Mouse (Mus musculus) C2C12 (cell line): ENCODE measurements around the gene Pacsin2. TPM values are rescaled to one million over a fixed set of nuclear protein-coding genes. Genes with fewer than 3 reads are reported as not detected.

Experiments used
- H3K27me3 ChIP-seq: one replicate; pipeline ENCODE4 v1.6.1; 2011; ENCODE audit not compliant: control insufficient read depth, insufficient read depth, insufficient read length
- H3K36me3 ChIP-seq: one replicate; pipeline ENCODE4 v1.6.1; 2011; ENCODE audit not compliant: control insufficient read depth, insufficient read depth
- H3K4me3 ChIP-seq: one replicate; pipeline ENCODE4 v1.5.1; 2011; ENCODE audit warnings: mild to moderate bottlenecking, control low read depth; ENCODE audit not compliant: poor library complexity, insufficient read depth, severe bottlenecking
- H3K79me2 ChIP-seq: one replicate; pipeline ENCODE4 v1.6.1; 2011; ENCODE audit not compliant: control insufficient read depth, insufficient read depth
- H3K79me3 ChIP-seq: one replicate; pipeline ENCODE4 v1.6.1; 2011; ENCODE audit warnings: low read depth, control low read depth
- H3ac ChIP-seq: one replicate; pipeline ENCODE3; 2011; ENCODE audit warnings: low read depth; ENCODE audit not compliant: control insufficient read depth, insufficient read length
- CEBPB ChIP-seq: IDR thresholded peaks from one replicate; pipeline ENCODE4 v1.6.1; 2011; ENCODE audit warnings: low read depth, mild to moderate bottlenecking, control low read depth, moderate library complexity
- CTCF ChIP-seq: IDR thresholded peaks from one replicate; pipeline ENCODE4 v1.5.1; 2011; ENCODE audit not compliant: control insufficient read depth, insufficient read depth, insufficient read length
- FOSL1 ChIP-seq: IDR thresholded peaks from one replicate; pipeline ENCODE4 v1.8.0; 2011; ENCODE audit warnings: mild to moderate bottlenecking, low read length; ENCODE audit not compliant: poor library complexity, insufficient read depth, severe bottlenecking
- MAX ChIP-seq: IDR thresholded peaks from one replicate; pipeline ENCODE4 v1.6.1; 2011; ENCODE audit warnings: mild to moderate bottlenecking, control low read depth
- MYOD1 ChIP-seq: IDR thresholded peaks from one replicate; pipeline ENCODE4 v1.6.1; 2011; ENCODE audit warnings: low read depth; ENCODE audit not compliant: control insufficient read depth, insufficient read length
- MYOG ChIP-seq: IDR thresholded peaks from one replicate; pipeline ENCODE4 v1.6.1; 2011; ENCODE audit not compliant: control insufficient read depth, insufficient read length; ENCODE audit errors: extremely low read depth
- USF1 ChIP-seq: IDR thresholded peaks from one replicate; pipeline ENCODE4 v1.6.1; 2011; ENCODE audit warnings: low read depth, mild to moderate bottlenecking, control low read depth, moderate library complexity
- polyA plus RNA-seq: library from polyadenylated mRNA; unstranded; fragments of >200 nt; fragmentation: generic; extraction: Trizol; gene quantifications from one replicate; pipeline ENCODE4 v1.2.1, GENCODE M21; 2012; ENCODE audit warnings: missing spikeins

The Pacsin2 gene
- polyA plus RNA-seq, 1 experiment, result 101 TPM

GRCm38 (mm10) chr15:83349954-83350711 lies 114.3 kb downstream of the Pacsin2 start, which contains the start of gene Arfgap3:
Arfgap3 (minus strand) TSS chr15:83350247.
- no peaks in the 10 kb centered on the region for H3K27me3 ChIP-seq
- H3ac ChIP-seq, result peak within 1 kb of the TSS; percentile 82
- peaks cover 15% of the 10 kb centered on the region for H3K79me3 ChIP-seq
- TF ChIP-seq MYOG (no peak), USF1 (peak; percentile 32), MAX (peak; percentile 91), MYOD1 (no peak), CEBPB (no peak), FOSL1 (no peak), CTCF (no peak)
- H3K79me2 ChIP-seq, result peaks cover 37% of the 10 kb centered on the region
- peaks cover 16% of the 10 kb centered on the region for H3K36me3 ChIP-seq
- H3K4me3 ChIP-seq, result peak within 1 kb of the TSS; percentile 65

- Histone ChIP-seq H3K79me3 (peaks cover 15% of the 10 kb centered on the region), H3K27me3 (no peaks in the 10 kb centered on the region), H3K36me3 (peaks cover 16% of the 10 kb centered on the region), H3ac (peak overlapping the region; percentile 82), H3K79me2 (peaks cover 37% of the 10 kb centered on the region), H3K4me3 (peak overlapping the region; percentile 65)
- TF ChIP-seq MYOG (no peak), CEBPB (no peak)
These were observed 115.0 kb downstream of the Pacsin2 start for GRCm38 (mm10) chr15:83349225-83349953.

GRCm38 (mm10) chr15:83348747-83349146 lies 115.7 kb downstream of the Pacsin2 start:
- H3K4me3 ChIP-seq, result peak overlapping the region; percentile 65
- H3K36me3 ChIP-seq, result peaks cover 16% of the 10 kb centered on the region
- H3ac ChIP-seq, result no peak overlapping the region
- no peaks in the 10 kb centered on the region for H3K27me3 ChIP-seq
- peaks cover 39% of the 10 kb centered on the region for H3K79me2 ChIP-seq
- peaks cover 15% of the 10 kb centered on the region for H3K79me3 ChIP-seq
- TF ChIP-seq MAX, result no peak
- TF ChIP-seq MYOD1, result no peak
- no peak for TF ChIP-seq CEBPB
- TF ChIP-seq CTCF, result no peak
- no peak for TF ChIP-seq USF1
- TF ChIP-seq FOSL1, result no peak
- TF ChIP-seq MYOG, result no peak

- Histone ChIP-seq H3K79me2 (peaks cover 50% of the 10 kb centered on the region), H3K27me3 (no peaks in the 10 kb centered on the region), H3K36me3 (peaks cover 28% of the 10 kb centered on the region), H3K4me3 (no peak overlapping the region), H3K79me3 (peaks cover 22% of the 10 kb centered on the region), H3ac (no peak overlapping the region)
- no peak for TF ChIP-seq CTCF
- no peak for TF ChIP-seq MYOG
These were observed 118.4 kb downstream of the Pacsin2 start for GRCm38 (mm10) chr15:83345898-83346529.

- H3K36me3 ChIP-seq, result peaks cover 39% of the 10 kb centered on the region
- H3K27me3 ChIP-seq, result no peaks in the 10 kb centered on the region
- no peak overlapping the region for H3K4me3 ChIP-seq
- peaks cover 50% of the 10 kb centered on the region for H3K79me2 ChIP-seq
- peak overlapping the region; percentile 2 for H3ac ChIP-seq
- H3K79me3 ChIP-seq, result peaks cover 22% of the 10 kb centered on the region
- TF ChIP-seq FOSL1, result peak; percentile 67
- no peak for TF ChIP-seq MYOG
- peak; percentile 93 for TF ChIP-seq MYOD1
- peak; percentile 96 for TF ChIP-seq MAX
- no peak for TF ChIP-seq CEBPB
- TF ChIP-seq CTCF, result no peak
- TF ChIP-seq USF1, result peak; percentile 72
These were observed 119.5 kb downstream of the Pacsin2 start for GRCm38 (mm10) chr15:83344956-83345355.
